Mouse (Mus musculus): ENCODE data around the gene Mcm2. TPM values are rescaled to one million over a fixed set of nuclear protein-coding genes. Genes with fewer than 3 reads are reported as not detected.

Mcm2 gene
- polyA plus RNA-seq, 1 experiment = 42.1 TPM

- H3ac ChIP-seq (ENCODE audit: control insufficient read depth, insufficient read length) = no peak overlapping the region
- H3K27me3 ChIP-seq (ENCODE audit: control insufficient read depth, insufficient read depth, insufficient read length) = no peaks in the 10 kb centered on the region
- no peaks in the 10 kb centered on the region for H3K79me2 ChIP-seq (ENCODE audit: control insufficient read depth, insufficient read depth)
- no peak for TF ChIP-seq USF1 (IDR thresholded peaks at IDR 0.05; ENCODE audit: low read depth)
- no peak for TF ChIP-seq SRF (IDR thresholded peaks at IDR 0.05; ENCODE audit: control insufficient read depth, insufficient read length, low read depth)
- no peak for TF ChIP-seq REST (IDR thresholded peaks at IDR 0.05; ENCODE audit: insufficient read depth, insufficient read length)
- no peak for TF ChIP-seq TCF3 (IDR thresholded peaks at IDR 0.05; ENCODE audit: insufficient read length, low read depth)
- no peak for TF ChIP-seq MAX (IDR thresholded peaks at IDR 0.05; ENCODE audit: low read depth)
- no peak for TF ChIP-seq MYOG (IDR thresholded peaks at IDR 0.05; ENCODE audit: control insufficient read depth in 1 of 3, insufficient read depth in 1 of 3, insufficient read length in 2 of 3, low read depth in 2 of 3)
- no peak for TF ChIP-seq E2F4 (IDR thresholded peaks at IDR 0.05; ENCODE audit: insufficient read depth)
- no peak for TF ChIP-seq POLR2AphosphoS2 (IDR thresholded peaks at IDR 0.05; ENCODE audit: insufficient read length, low read depth)
- no peak for TF ChIP-seq POLR2A (IDR thresholded peaks at IDR 0.05; ENCODE audit: insufficient read length, low read depth)
- TF ChIP-seq TCF12 (IDR thresholded peaks at IDR 0.05; ENCODE audit: insufficient read depth, poor library complexity, severe bottlenecking) = no peak
- TF ChIP-seq CEBPB (IDR thresholded peaks at IDR 0.05; ENCODE audit: insufficient read depth, poor library complexity, severe bottlenecking) = no peak
- no peak for TF ChIP-seq MYOD1 (IDR thresholded peaks at IDR 0.05; ENCODE audit: control insufficient read depth in 1 of 3, insufficient read length in 2 of 3, low read depth in 2 of 3)
- no peak overlapping the region for H3K4me3 ChIP-seq
- H3K36me3 ChIP-seq (ENCODE audit: control insufficient read depth, insufficient read depth) = no peaks in the 10 kb centered on the region
- no peak overlapping the region for H3K4me2 ChIP-seq (ENCODE audit: low read depth)
Measured at GRCm38 (mm10) chr6:88942595-88942994, 44.0 kb upstream of the Mcm2 start.

- Histone ChIP-seq H3K4me3 (no peak overlapping the region), H3K79me2 (ENCODE audit: control insufficient read depth, insufficient read depth) (no peaks in the 10 kb centered on the region), H3K27me3 (ENCODE audit: control insufficient read depth, insufficient read depth, insufficient read length) (no peaks in the 10 kb centered on the region), H3K4me2 (ENCODE audit: low read depth) (peak overlapping the region; percentile 96), H3ac (ENCODE audit: control insufficient read depth, insufficient read length) (no peak overlapping the region), H3K36me3 (ENCODE audit: control insufficient read depth, insufficient read depth) (no peaks in the 10 kb centered on the region)
- no peak for TF ChIP-seq REST (IDR thresholded peaks at IDR 0.05; ENCODE audit: insufficient read depth, insufficient read length)
- no peak for TF ChIP-seq USF1 (IDR thresholded peaks at IDR 0.05; ENCODE audit: low read depth)
- no peak for TF ChIP-seq CEBPB (IDR thresholded peaks at IDR 0.05; ENCODE audit: insufficient read depth, poor library complexity, severe bottlenecking)
- no peak for TF ChIP-seq MAX (IDR thresholded peaks at IDR 0.05; ENCODE audit: low read depth)
- no peak for TF ChIP-seq SRF (IDR thresholded peaks at IDR 0.05; ENCODE audit: control insufficient read depth, insufficient read length, low read depth)
- no peak for TF ChIP-seq TCF3 (IDR thresholded peaks at IDR 0.05; ENCODE audit: insufficient read length, low read depth)
- TF ChIP-seq TCF12 (IDR thresholded peaks at IDR 0.05; ENCODE audit: insufficient read depth, poor library complexity, severe bottlenecking) = no peak
- TF ChIP-seq MYOD1 (IDR thresholded peaks at IDR 0.05; ENCODE audit: control insufficient read depth in 1 of 3, insufficient read length in 2 of 3, low read depth in 2 of 3) = no peak
Measured at GRCm38 (mm10) chr6:88941628-88942027, 43.0 kb upstream of the Mcm2 start.

- TF ChIP-seq POLR2A (IDR thresholded peaks at IDR 0.05; ENCODE audit: insufficient read length, low read depth) = peak; percentile 20
- no peak for TF ChIP-seq MAX (IDR thresholded peaks at IDR 0.05; ENCODE audit: low read depth)
- no peak for TF ChIP-seq REST (IDR thresholded peaks at IDR 0.05; ENCODE audit: insufficient read depth, insufficient read length)
- no peak for TF ChIP-seq MYOG (IDR thresholded peaks at IDR 0.05; ENCODE audit: control insufficient read depth in 1 of 3, insufficient read depth in 1 of 3, insufficient read length in 2 of 3, low read depth in 2 of 3)
- no peak for TF ChIP-seq MYOD1 (IDR thresholded peaks at IDR 0.05; ENCODE audit: control insufficient read depth in 1 of 3, insufficient read length in 2 of 3, low read depth in 2 of 3)
- TF ChIP-seq POLR2AphosphoS2 (IDR thresholded peaks at IDR 0.05; ENCODE audit: insufficient read length, low read depth) = peak; percentile 8
- peak; percentile 80 for TF ChIP-seq CEBPB (IDR thresholded peaks at IDR 0.05; ENCODE audit: insufficient read depth, poor library complexity, severe bottlenecking)
- Histone ChIP-seq H3K4me3 (peak overlapping the region; percentile 5), H3K4me2 (ENCODE audit: low read depth) (peak overlapping the region; percentile 96), H3K36me3 (ENCODE audit: control insufficient read depth, insufficient read depth) (no peaks in the 10 kb centered on the region), H3ac (ENCODE audit: control insufficient read depth, insufficient read length) (no peak overlapping the region), H3K79me2 (ENCODE audit: control insufficient read depth, insufficient read depth) (no peaks in the 10 kb centered on the region), H3K27me3 (ENCODE audit: control insufficient read depth, insufficient read depth, insufficient read length) (no peaks in the 10 kb centered on the region)
Measured at GRCm38 (mm10) chr6:88940090-88940916, 41.7 kb upstream of the Mcm2 start.

GRCm38 (mm10) chr6:88939281-88940089, 40.9 kb upstream of the Mcm2 start:
- no peaks in the 10 kb centered on the region for H3K79me2 ChIP-seq (ENCODE audit: control insufficient read depth, insufficient read depth)
- peak overlapping the region; percentile 96 for H3K4me2 ChIP-seq (ENCODE audit: low read depth)
- TF ChIP-seq MYOD1 (IDR thresholded peaks at IDR 0.05; ENCODE audit: control insufficient read depth in 1 of 3, insufficient read length in 2 of 3, low read depth in 2 of 3) (peak in 2 of 3 experiments; percentile 57), TCF12 (IDR thresholded peaks at IDR 0.05; ENCODE audit: insufficient read depth, poor library complexity, severe bottlenecking) (peak; percentile 36), CEBPB (IDR thresholded peaks at IDR 0.05; ENCODE audit: insufficient read depth, poor library complexity, severe bottlenecking) (0 out of 2 replicates have a peak, but pooled peaks have one; percentile 20), MAX (IDR thresholded peaks at IDR 0.05; ENCODE audit: low read depth) (no peak), TCF3 (IDR thresholded peaks at IDR 0.05; ENCODE audit: insufficient read length, low read depth) (no peak), POLR2A (IDR thresholded peaks at IDR 0.05; ENCODE audit: insufficient read length, low read depth) (no peak), POLR2AphosphoS2 (IDR thresholded peaks at IDR 0.05; ENCODE audit: insufficient read length, low read depth) (no peak), USF1 (IDR thresholded peaks at IDR 0.05; ENCODE audit: low read depth) (no peak), MYOG (IDR thresholded peaks at IDR 0.05; ENCODE audit: control insufficient read depth in 1 of 3, insufficient read depth in 1 of 3, insufficient read length in 2 of 3, low read depth in 2 of 3) (peak in 2 of 3 experiments; percentile 12 to 80), SRF (IDR thresholded peaks at IDR 0.05; ENCODE audit: control insufficient read depth, insufficient read length, low read depth) (no peak)
- no peaks in the 10 kb centered on the region for H3K27me3 ChIP-seq (ENCODE audit: control insufficient read depth, insufficient read depth, insufficient read length)
- H3ac ChIP-seq (ENCODE audit: control insufficient read depth, insufficient read length) = no peak overlapping the region
- H3K4me3 ChIP-seq = peak overlapping the region; percentile 5
- no peaks in the 10 kb centered on the region for H3K36me3 ChIP-seq (ENCODE audit: control insufficient read depth, insufficient read depth)
